Mouse (Mus musculus) midbrain, embryonic 16.5 days (tissue): ENCODE results near the gene Meig1. TPM values are rescaled to one million over a fixed set of nuclear protein-coding genes. Genes with fewer than 3 reads are reported as not detected.

Experiments
- ATAC-seq: fragments of 200-750 bp; cut with Nextera tagmentation; 2 replicates; pipeline ENCODE4 v1.8.0; 2017; ENCODE audit warnings: moderate TSS enrichment
- H3K27ac ChIP-seq: fragments of 300-500 bp; sonication (generic); 2 replicates; pipeline ENCODE4 v1.5.1; 2014; ENCODE audit warnings: mild to moderate bottlenecking, low read length, mixed read lengths
- H3K27me3 ChIP-seq: fragments of 300-500 bp; sonication (generic); 2 replicates; pipeline ENCODE4 v1.6.1; 2014; ENCODE audit warnings: low read depth, low read length, mixed read lengths; ENCODE audit not compliant: control insufficient read depth, insufficient read depth
- H3K36me3 ChIP-seq: fragments of 300-500 bp; sonication (generic); 2 replicates; pipeline ENCODE4 v1.6.1; 2014; ENCODE audit warnings: mild to moderate bottlenecking, low read length, moderate library complexity, mixed read lengths; ENCODE audit not compliant: control insufficient read depth, insufficient read depth
- H3K4me1 ChIP-seq: fragments of 300-500 bp; sonication (generic); 2 replicates; pipeline ENCODE4 v1.6.1; 2014; ENCODE audit warnings: mild to moderate bottlenecking, low read length, mixed read lengths; ENCODE audit not compliant: control insufficient read depth, insufficient read depth
- H3K4me2 ChIP-seq: fragments of 300-500 bp; sonication (generic); 2 replicates; pipeline ENCODE4 v1.6.1; 2014; ENCODE audit warnings: mild to moderate bottlenecking, low read length, mixed read lengths
- H3K4me3 ChIP-seq: fragments of 300-500 bp; sonication (generic); 2 replicates; pipeline ENCODE4 v1.5.1; 2014; ENCODE audit warnings: low read depth, mild to moderate bottlenecking, low read length, moderate library complexity, mixed read lengths
- H3K9ac ChIP-seq: fragments of 300-500 bp; sonication (generic); 2 replicates; pipeline ENCODE4 v1.6.1; 2014; ENCODE audit warnings: low read depth, low read length, mixed read lengths
- H3K9me3 ChIP-seq: fragments of 300-500 bp; sonication (generic); replicated peaks from 2 replicates; pipeline ENCODE4 v1.6.1; 2014; ENCODE audit warnings: mild to moderate bottlenecking, low read length, mixed read lengths; ENCODE audit not compliant: control insufficient read depth, poor library complexity, severe bottlenecking
- WGBS: fragments of 180-500 bp; shearing (Covaris S2); extraction: QIAGEN DNeasy Blood & Tissue Kit; methylation state at CpG from one replicate; pipeline ENCODE4 v1.1.7; 2014; 5-methylcytosine and 5-hydroxymethylcytosine counted together
- polyA plus RNA-seq: library from polyadenylated mRNA; unstranded; fragments of >200 nt; fragmentation: Nextera tagmentation; extraction: Ambion mirVana; gene quantifications from 2 replicates; pipeline ENCODE4 v1.2.1, GENCODE M21; 2015

Gene Meig1
- polyA plus RNA-seq, 1 experiment from 2014 or later = 8.8 TPM

DNA sequence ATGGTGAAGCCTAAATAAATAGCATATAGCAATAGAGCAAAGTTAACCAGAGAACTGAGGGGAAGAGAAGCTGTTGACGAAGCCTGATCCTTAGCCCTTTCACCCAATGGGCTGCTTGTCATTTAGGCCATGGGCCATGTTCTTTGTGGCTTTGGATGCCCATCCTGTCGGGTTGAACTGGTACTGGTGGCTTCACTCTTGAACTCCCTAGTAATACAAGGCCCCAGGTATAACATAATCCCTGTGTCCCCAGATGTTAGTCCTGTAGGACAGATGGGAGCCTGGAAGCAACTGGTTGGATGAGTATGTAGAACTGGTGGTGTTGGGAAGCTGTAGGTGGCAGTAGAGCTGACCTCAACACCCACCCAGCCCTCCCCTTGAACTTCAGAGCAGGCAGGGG, 30.5 kb downstream of the Meig1 start:
- WGBS = 80% methylated on average over 2 of the region's 2 CpGs
- Histone ChIP-seq H3K9ac (no peak overlapping the region), H3K27me3 (no peaks in the 10 kb centered on the region), H3K27ac (no peak overlapping the region), H3K4me3 (no peak overlapping the region), H3K9me3 (no peaks in the 10 kb centered on the region), H3K36me3 (no peaks in the 10 kb centered on the region), H3K4me2 (no peak overlapping the region), H3K4me1 (no peaks in the 10 kb centered on the region)
- no peak for ATAC-seq

DNA sequence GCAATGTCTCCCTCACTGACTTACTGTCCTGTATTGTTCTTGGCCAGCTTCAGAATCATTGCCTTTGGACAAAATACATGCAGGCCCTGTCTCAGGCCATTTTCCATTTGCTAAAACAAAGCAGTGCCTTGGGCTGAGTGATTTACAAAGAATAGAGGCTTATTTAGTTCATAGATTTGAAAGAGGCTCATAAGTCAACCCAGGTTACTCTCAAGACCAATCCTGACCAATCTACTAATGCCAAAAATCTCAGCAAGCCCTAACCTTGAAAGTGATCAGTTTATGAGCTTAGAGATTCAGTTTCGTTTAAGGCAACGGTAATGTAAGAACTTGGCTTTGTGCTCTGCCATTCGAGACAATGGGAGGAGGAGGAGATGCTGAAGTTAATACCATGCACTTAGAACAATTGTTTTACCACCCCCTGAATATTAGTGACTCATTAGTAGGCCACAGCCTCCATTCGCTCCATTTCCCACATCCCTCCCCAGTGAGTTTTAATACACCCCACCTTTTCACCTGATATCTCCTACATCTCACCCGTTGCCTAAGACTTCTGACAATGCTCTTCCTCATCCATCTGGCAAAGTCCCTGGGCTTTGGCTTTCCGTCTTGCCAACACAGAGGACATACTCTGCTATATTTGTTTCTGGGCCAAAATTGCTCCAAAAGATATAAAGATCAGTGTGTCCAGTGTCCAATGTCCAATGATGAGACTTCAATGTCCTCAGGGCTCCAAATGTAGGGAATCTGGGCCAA, 35.2 kb downstream of the Meig1 start:
- Histone ChIP-seq H3K9me3 (no peaks in the 10 kb centered on the region), H3K36me3 (no peaks in the 10 kb centered on the region), H3K27me3 (no peaks in the 10 kb centered on the region), H3K4me2 (no peak overlapping the region), H3K4me3 (no peak overlapping the region), H3K4me1 (no peaks in the 10 kb centered on the region), H3K27ac (no peak overlapping the region), H3K9ac (no peak overlapping the region)
- WGBS = 84% methylated on average over 6 of the region's 6 CpGs
- no peak for ATAC-seq

DNA sequence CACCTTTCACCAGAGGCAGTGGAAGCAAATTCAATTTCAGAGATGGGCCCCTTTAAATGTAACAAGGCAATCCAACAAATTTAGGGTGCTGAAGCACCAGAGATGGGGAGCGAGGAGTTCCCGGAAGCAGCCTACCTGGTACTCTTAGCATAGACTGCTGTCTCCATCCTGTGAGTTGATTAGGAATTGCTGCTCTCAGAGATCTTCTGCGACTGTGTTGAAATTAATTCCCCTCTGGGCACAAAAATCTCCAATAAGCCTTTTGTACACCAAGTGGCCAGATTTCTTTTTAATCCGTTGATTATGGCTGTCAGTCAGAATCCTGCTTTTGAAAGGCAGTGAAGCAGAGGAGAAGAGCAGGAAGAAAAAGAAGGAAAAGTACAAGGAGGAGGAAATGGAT, 57.3 kb downstream of the Meig1 start:
- no peak for ATAC-seq
- no peaks in the 10 kb centered on the region for H3K9me3 ChIP-seq
- H3K4me1 ChIP-seq = no peaks in the 10 kb centered on the region
- no peak overlapping the region for H3K9ac ChIP-seq
- H3K4me3 ChIP-seq = no peak overlapping the region
- no peak overlapping the region for H3K27ac ChIP-seq
- 28% methylated on average over 4 of the region's 4 CpGs for WGBS
- no peak overlapping the region for H3K4me2 ChIP-seq
- H3K27me3 ChIP-seq = no peaks in the 10 kb centered on the region
- H3K36me3 ChIP-seq = no peaks in the 10 kb centered on the region

DNA sequence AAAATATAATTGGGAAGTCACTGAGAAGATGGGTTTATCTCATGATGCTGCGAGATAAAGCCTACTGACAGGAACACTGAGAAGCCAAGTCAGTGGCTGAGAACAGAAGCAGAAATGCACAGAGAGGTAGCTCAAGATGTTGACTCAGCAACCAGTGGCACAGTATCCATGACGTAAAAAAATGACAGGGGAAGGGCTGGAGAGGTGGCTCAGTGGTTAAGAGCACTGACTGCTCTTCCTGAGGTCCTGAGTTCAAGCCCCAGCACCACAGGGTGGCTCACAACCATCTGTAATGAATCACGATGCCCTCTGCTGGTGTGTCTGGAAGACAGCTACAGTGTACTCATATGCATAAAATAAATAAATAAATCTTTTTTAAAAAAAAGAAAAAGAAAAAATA, 61.4 kb downstream of the Meig1 start:
- no peak for ATAC-seq
- Histone ChIP-seq H3K36me3 (no peaks in the 10 kb centered on the region), H3K9me3 (no peaks in the 10 kb centered on the region), H3K4me2 (no peak overlapping the region), H3K27ac (no peak overlapping the region), H3K27me3 (no peaks in the 10 kb centered on the region), H3K4me1 (no peaks in the 10 kb centered on the region), H3K4me3 (no peak overlapping the region), H3K9ac (no peak overlapping the region)
- 85% methylated on average over 3 of the region's 3 CpGs for WGBS

Other genes starting within 250 kb of the Meig1 start
- 121 and 122 TPM in 2 replicates for gene Nmt2, start 138.4 kb downstream of the Meig1 start, polyA plus RNA-seq
- 10.8 and 11.8 TPM in 2 replicates for gene Rpp38, start 90.0 kb downstream of the Meig1 start, polyA plus RNA-seq
- 4.3 and 7.3 TPM in 2 replicates for gene Acbd7, start 86.5 kb downstream of the Meig1 start, polyA plus RNA-seq
- gene Olah, start 25.4 kb downstream of the Meig1 start, polyA plus RNA-seq = 0.13 and 0.14 TPM in 2 replicates
- 6.6 and 9.7 TPM in 2 replicates for gene Dclre1c, start 1.5 kb upstream of the Meig1 start, polyA plus RNA-seq
- gene Suv39h2, start 52.4 kb upstream of the Meig1 start, polyA plus RNA-seq = 6.0 and 6.5 TPM in 2 replicates
- gene Gm45902, start 90.1 kb upstream of the Meig1 start, polyA plus RNA-seq = 8.1 and 8.7 TPM in 2 replicates
- 63.4 and 66.0 TPM in 2 replicates for gene Hspa14, start 90.2 kb upstream of the Meig1 start, polyA plus RNA-seq
- 0.23 and 0.37 TPM in 2 replicates for gene Cdnf, start 90.4 kb upstream of the Meig1 start, polyA plus RNA-seq
- gene Fam107b, start 147.8 kb upstream of the Meig1 start, polyA plus RNA-seq = 27.9 and 32.1 TPM in 2 replicates